Mouse (Mus musculus) G1E (cell line): ENCODE results near the gene Atxn7l1. TPM values are rescaled to one million over a fixed set of nuclear protein-coding genes. Genes with fewer than 3 reads are reported as not detected.

Source experiments
- ATAC-seq: 2 replicates; pipeline ENCODE4 v1.8.0; 2016; ENCODE audit warnings: mild to moderate bottlenecking; ENCODE audit not compliant: insufficient number of reproducible peaks, poor library complexity, low FRiP score, severe bottlenecking; ENCODE audit errors: extremely low read depth
- DNase-seq: peaks from one replicate; pipeline ENCODE4 v3.0.0; 2012; ENCODE audit warnings: low spot score
- H3K27me3 ChIP-seq: 2 replicates; pipeline ENCODE4 v1.6.1; 2012; ENCODE audit warnings: mild to moderate bottlenecking, low read length, inconsistent platforms; ENCODE audit not compliant: insufficient read depth
- H3K36me3 ChIP-seq: replicated peaks from 2 replicates; pipeline ENCODE3; 2012; ENCODE audit warnings: mild to moderate bottlenecking, inconsistent platforms
- H3K4me1 ChIP-seq: 2 replicates; pipeline ENCODE4 v1.6.1; 2012; ENCODE audit warnings: low read depth, low read length, inconsistent platforms, mixed read lengths; ENCODE audit not compliant: insufficient read depth
- H3K4me3 ChIP-seq: 2 replicates; pipeline ENCODE4 v1.5.1; 2012; ENCODE audit warnings: low read depth, mild to moderate bottlenecking, inconsistent platforms, low read length, moderate library complexity, mixed read lengths
- H3K9me3 ChIP-seq: replicated peaks from 2 replicates; pipeline ENCODE4 v1.6.1; 2012; ENCODE audit warnings: inconsistent platforms
- CTCF ChIP-seq: IDR thresholded peaks from 2 replicates; pipeline ENCODE4 v1.5.1; 2012; ENCODE audit warnings: low read depth, low read length, inconsistent platforms, mixed read lengths
- GATA1 ChIP-seq: IDR thresholded peaks from 2 replicates; pipeline ENCODE4 v1.6.1; 2012; ENCODE audit warnings: borderline replicate concordance, low read length, inconsistent platforms, mixed read lengths
- GATA2 ChIP-seq: IDR thresholded peaks from 2 replicates; pipeline ENCODE4 v1.6.1; 2012; ENCODE audit warnings: low read depth, low read length, inconsistent platforms, borderline replicate concordance
- POLR2AphosphoS5 ChIP-seq: IDR thresholded peaks from 2 replicates; pipeline ENCODE4 v1.6.1; 2012; ENCODE audit warnings: low read depth, low read length, inconsistent platforms; ENCODE audit not compliant: insufficient replicate concordance
- TAL1 ChIP-seq: conservative IDR thresholded peaks from 2 replicates; pipeline ENCODE4 v1.6.1; 2012; ENCODE audit warnings: low read depth, low read length, inconsistent platforms, mixed read lengths
- polyA plus RNA-seq: library from polyadenylated mRNA; stranded (reverse); fragments of >175 nt; gene quantifications from 2 replicates; pipeline ENCODE4 v1.2.3, GENCODE M21; 2012
- total RNA-seq, 2 experiments: library from RNA; stranded (forward) in 1 of 2; stranded (reverse) in 1 of 2; fragments of 200-1000 nt in 1 of 2; fragments of >200 nt in 1 of 2; fragmentation: Nextera tagmentation in 1 of 2; gene quantifications; 2 replicates each; pipeline ENCODE4 v1.2.3; 2014 to 2017

Atxn7l1 gene
- total and polyA plus RNA-seq, 3 experiments, result 51.0 to 282 (median 56.6) TPM

- peak overlapping the region; percentile 36; the same call in 1 of the 2 replicates for H3K4me3 ChIP-seq
- DNase-seq (peak; percentile 81), ATAC-seq (0 out of 2 replicates have a peak, but pooled peaks have one; percentile 9)
- H3K9me3 ChIP-seq, result no peaks in the 10 kb centered on the region; the same call in 1 of the 2 replicates
- peaks cover 64% of the 10 kb centered on the region for H3K4me1 ChIP-seq
- no peaks in the 10 kb centered on the region for H3K27me3 ChIP-seq
- H3K36me3 ChIP-seq, result peaks cover 25% of the 10 kb centered on the region
- TF ChIP-seq GATA2, result no peak
- TF ChIP-seq CTCF, result no peak
Observed at GRCm38 (mm10) chr12:33306476-33306875, 159.0 kb downstream of the Atxn7l1 start.

- DNase-seq (no peak), ATAC-seq (no peak)
- H3K4me3 ChIP-seq, result no peak overlapping the region
- H3K9me3 ChIP-seq, result no peaks in the 10 kb centered on the region; the same call in 1 of the 2 replicates
- H3K4me1 ChIP-seq, result peaks cover 58% of the 10 kb centered on the region
- H3K36me3 ChIP-seq, result peaks cover 30% of the 10 kb centered on the region
- no peak for TF ChIP-seq GATA2
- TF ChIP-seq GATA1, result no peak
- TF ChIP-seq CTCF, result no peak
- TF ChIP-seq POLR2AphosphoS5, result no peak
- no peak for TF ChIP-seq TAL1
- no peaks in the 10 kb centered on the region for H3K27me3 ChIP-seq
Observed at GRCm38 (mm10) chr12:33308668-33309067, 161.2 kb downstream of the Atxn7l1 start.

- Histone ChIP-seq H3K36me3 (peaks cover 35% of the 10 kb centered on the region), H3K27me3 (no peaks in the 10 kb centered on the region), H3K9me3 (no peaks in the 10 kb centered on the region; the same call in 1 of the 2 replicates), H3K4me1 (peaks cover 72% of the 10 kb centered on the region), H3K4me3 (peak overlapping the region; percentile 74)
- TF ChIP-seq GATA2 (no peak), CTCF (no peak), TAL1 (no peak), GATA1 (no peak), POLR2AphosphoS5 (peak; percentile 26; the same call in 1 of the 2 replicates)
- ATAC-seq, result peak; percentile 62
- DNase-seq, result peak; percentile 86
Observed at GRCm38 (mm10) chr12:33313828-33314671, 166.6 kb downstream of the Atxn7l1 start.

GRCm38 (mm10) chr12:33314924-33315643, 167.6 kb downstream of the Atxn7l1 start:
- Histone ChIP-seq H3K4me3 (peak overlapping the region; percentile 74), H3K4me1 (peaks cover 80% of the 10 kb centered on the region), H3K27me3 (no peaks in the 10 kb centered on the region), H3K36me3 (peaks cover 45% of the 10 kb centered on the region), H3K9me3 (no peaks in the 10 kb centered on the region)
- ATAC-seq (peak; percentile 77), DNase-seq (peak; percentile 95)
- no peak; the same call in 1 of the 2 replicates for TF ChIP-seq POLR2AphosphoS5

GRCm38 (mm10) chr12:33315804-33316203, 168.3 kb downstream of the Atxn7l1 start:
- no peaks in the 10 kb centered on the region for H3K27me3 ChIP-seq
- H3K9me3 ChIP-seq, result no peaks in the 10 kb centered on the region
- H3K4me3 ChIP-seq, result peak overlapping the region; percentile 74
- DNase-seq (peak; percentile 56), ATAC-seq (peak; percentile 23)
- TF ChIP-seq CTCF, result no peak
- no peak for TF ChIP-seq TAL1
- no peak for TF ChIP-seq GATA2
- TF ChIP-seq POLR2AphosphoS5, result no peak
- TF ChIP-seq GATA1, result no peak
- peaks cover 53% of the 10 kb centered on the region for H3K36me3 ChIP-seq
- peaks cover 83% of the 10 kb centered on the region for H3K4me1 ChIP-seq

- Histone ChIP-seq H3K27me3 (no peaks in the 10 kb centered on the region), H3K4me1 (peaks cover 73% of the 10 kb centered on the region), H3K36me3 (peaks cover 70% of the 10 kb centered on the region), H3K4me3 (peak overlapping the region; percentile 57; the same call in 1 of the 2 replicates), H3K9me3 (no peaks in the 10 kb centered on the region)
- peak; percentile 69 for DNase-seq
- TF ChIP-seq POLR2AphosphoS5 (no peak), TAL1 (peak; percentile 84), CTCF (no peak), GATA2 (0 out of 2 replicates have a peak, but pooled peaks have one; percentile 18)
- ATAC-seq, result peak; percentile 44
Observed at GRCm38 (mm10) chr12:33317792-33318530, 170.5 kb downstream of the Atxn7l1 start.
